Mouse (Mus musculus) testis, postnatal 14 days (tissue): ENCODE measurements around the gene Hemgn.

Experiments used
- DNase-seq: peaks from one replicate; pipeline ENCODE4 v3.0.0; 2021; ENCODE audit warnings: low spot score

The Hemgn gene

GRCm38 (mm10) chr4:46356351-46357133, 56.8 kb downstream of the Hemgn start:
- no peak for DNase-seq

DNA sequence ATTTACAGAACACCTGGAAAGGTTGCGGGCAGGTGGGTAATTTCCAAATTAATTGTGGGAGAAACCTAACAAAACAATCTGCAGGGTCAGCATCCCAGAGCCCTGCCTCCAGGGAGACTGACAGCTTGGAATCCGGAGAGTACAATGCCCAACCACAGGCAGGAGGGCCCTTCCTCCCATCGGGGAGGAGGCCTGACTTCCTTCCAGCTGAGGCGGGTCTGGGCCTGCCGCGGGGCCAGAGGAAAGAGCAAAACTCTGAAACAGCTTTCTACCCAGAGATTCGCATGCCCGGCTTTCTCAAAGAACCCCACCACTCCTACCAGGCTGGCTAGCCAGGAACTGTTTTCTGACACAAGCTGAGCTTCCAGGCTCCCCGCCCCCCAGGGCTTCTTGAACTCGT, 60.3 kb downstream of the Hemgn start:
- DNase-seq: no peak

DNA sequence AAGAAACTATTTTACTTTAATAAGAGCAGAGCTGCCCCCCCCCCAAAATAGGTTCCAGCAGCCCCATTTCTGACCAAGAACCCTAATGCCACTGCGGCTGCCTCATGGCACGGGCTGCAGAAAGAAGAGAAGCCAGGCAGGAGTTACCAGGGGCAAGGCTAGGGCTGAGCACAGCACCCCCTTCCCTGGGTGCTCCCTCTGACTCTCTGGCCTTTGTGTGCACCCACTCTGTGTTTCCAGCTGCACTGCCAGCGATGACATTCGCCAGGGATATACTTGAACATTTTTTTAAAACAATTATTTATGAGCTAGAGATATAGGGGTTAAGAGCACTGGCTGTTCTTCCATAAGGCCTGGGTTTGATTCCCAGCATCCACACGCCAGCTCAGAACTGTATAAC, 63.8 kb downstream of the Hemgn start:
- no peak for DNase-seq

DNA sequence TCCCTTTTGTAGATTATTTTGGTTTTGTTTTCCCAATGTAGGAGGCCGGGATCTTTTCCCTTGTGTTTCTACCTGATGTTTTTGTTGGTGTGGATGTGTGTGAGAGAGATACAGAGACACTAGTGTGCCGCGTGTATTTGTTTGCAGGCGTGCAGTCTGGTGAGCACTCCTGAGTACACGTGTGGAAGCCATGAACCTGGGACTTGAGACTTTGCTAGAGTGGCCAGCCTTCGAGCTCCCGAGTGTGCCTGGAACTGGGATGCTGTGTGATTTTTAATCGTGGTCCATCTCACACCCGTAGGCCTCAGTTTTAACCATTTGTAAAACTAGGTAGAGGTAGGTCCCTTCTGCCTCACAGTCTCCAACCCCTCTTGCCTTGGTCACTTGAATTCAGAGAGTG, 64.4 kb downstream of the Hemgn start:
- DNase-seq: no peak

DNA sequence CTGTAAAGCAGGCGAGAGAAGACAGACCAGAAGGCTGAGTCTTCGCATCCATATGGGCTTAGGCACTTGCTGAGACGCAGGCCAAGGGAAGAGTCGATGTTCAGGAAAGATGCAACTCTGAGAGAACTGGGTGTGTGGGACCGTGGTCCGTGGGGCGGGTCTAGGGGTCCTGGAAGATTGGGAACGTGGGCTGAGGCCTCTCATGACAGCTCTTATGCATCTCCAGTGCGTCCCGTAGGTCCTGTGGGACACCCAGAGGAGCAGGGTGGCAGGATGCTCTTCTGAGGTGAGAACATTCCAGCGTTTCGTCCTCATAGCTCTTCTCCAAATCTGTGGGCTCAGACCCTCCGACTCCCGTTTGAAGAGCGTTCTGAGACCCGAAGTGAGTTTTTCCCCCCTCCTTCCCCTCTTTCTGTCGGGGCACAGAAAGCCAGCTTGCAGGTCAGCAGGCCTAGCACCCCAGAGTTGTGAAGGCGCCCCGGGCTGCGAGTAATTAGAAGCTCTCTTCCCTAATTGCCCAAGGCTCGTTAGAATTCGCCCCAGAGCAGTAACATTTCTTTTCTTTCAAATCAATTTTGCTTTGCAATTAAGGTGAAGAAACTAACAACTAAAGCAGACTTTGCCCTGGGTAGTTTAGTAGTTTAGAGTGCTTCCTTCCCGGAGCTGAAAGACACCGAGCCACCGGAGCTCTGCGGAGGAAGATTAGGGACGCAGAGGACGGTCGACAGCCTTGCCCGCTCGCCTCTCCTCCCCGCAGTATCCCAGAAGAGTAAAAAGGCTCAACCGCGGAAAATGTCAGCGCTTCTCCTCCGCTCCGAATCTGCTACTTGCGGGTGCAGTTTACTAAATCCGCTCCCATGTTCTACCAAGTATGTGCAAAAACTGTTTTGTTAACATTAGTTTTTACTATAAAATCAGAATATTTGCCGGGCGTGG, 65.5 kb downstream of the Hemgn start:
- DNase-seq: no peak

DNA sequence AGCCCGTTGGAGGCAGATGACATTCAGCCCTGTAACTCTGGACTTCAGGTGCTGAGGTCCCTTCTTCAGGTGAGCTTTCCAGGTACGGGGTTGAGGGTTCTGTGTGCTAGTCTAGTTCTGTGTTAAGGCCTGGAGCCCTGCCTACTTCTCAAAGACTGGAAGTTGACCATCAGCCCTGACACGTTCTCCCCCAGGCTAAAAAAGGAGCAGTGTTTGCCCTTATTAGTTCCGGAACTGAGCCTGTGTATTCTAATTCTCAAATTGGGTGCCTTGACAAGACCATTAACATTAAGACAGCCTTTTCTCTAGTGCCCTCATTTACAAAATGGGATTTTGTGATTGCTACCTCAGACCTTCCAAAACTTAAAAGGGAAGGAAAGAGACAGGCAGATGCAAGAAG, 66.2 kb downstream of the Hemgn start:
- DNase-seq: no peak

DNA sequence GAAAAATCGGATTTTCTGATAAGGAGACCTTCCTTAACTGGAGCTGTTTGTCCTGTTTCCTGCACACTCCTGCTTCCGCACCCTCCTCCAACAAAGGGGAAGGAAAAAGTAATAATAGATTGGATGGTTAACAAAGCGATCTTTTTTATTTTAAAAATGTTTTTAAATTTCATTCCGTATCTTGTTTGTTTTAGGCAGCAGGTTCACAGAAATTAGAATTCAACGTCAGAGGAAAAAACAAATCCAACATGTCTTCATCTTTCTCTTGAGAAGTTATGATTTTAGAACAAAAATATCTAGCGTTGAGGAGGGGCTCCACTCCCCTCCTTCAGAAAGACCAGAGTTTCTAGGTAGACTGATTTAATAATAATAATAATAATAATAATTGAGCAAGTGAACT, 67.1 kb downstream of the Hemgn start:
- no peak for DNase-seq

GRCm38 (mm10) chr4:46345773-46346100, 67.6 kb downstream of the Hemgn start:
- no peak for DNase-seq

- no peak for DNase-seq
Measured at GRCm38 (mm10) chr4:46345056-46345772, 68.1 kb downstream of the Hemgn start.

DNA sequence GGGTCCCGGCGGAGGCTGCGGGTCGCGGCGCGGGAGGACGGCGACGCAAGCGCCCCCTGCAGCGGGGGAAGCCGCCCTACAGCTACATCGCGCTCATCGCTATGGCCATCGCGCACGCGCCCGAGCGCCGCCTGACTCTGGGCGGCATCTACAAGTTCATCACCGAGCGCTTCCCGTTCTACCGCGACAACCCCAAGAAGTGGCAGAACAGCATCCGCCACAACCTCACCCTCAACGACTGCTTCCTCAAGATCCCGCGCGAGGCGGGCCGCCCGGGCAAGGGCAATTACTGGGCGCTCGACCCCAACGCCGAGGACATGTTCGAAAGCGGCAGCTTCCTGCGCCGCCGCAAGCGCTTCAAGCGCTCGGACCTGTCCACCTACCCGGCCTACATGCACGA, 69.0 kb downstream of the Hemgn start:
- DNase-seq: peak; percentile 64
